Mouse (Mus musculus) layer of hippocampus, adult 11-12 months (tissue): Measurements from ENCODE around the gene AI987944.

Experiments
- DNase-seq: peaks from one replicate; pipeline ENCODE4 v3.0.0; 2022; ENCODE audit warnings: low spot score

Gene AI987944

DNA sequence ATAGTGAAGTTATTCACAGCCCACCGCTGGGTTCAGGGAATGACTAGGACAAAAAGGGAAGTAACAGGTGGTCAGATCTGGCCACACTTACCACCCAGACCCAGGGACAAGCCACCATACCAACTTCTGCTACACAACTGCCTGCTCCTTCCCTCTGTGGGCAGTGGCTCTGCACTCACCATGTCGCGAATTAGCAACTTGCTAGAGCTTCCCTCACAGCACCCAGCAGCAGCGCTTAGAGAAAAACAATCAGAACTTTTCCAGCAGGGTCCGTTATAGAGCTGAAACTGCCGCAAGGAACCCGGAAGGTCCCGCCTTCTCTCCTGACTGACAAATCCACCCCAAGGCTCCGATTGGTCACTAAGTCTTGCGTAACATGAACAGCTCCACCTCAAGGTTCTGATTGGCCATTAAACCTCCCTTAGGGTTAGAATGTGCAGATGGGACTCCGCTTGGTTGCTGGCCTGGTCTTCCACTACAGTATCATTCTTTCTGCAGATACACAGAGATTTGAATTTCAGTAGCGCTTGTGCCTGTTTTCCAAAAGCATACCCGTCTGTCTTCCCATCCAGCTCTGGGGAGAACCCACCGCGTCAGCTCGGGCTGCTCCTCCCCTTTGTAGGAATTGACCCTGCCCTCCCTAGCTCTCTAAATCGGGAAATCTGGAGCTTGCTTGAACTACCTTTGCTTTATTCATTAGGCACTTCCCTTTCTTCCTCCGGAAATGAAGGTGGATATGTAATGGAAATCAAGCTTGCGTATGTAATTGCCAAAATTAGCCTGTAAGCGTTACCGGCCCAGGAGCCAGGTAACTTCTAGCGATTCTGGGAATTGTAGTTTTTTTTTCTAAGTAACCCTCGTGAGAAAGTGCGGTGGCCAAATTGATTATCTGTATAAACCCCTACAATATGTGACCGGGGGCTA, at the start of gene AI987944:
Gene AI987944 (minus strand): TSS at position 332 of the 924 bp plus-strand sequence.
- peak; percentile 87 for DNase-seq

DNA sequence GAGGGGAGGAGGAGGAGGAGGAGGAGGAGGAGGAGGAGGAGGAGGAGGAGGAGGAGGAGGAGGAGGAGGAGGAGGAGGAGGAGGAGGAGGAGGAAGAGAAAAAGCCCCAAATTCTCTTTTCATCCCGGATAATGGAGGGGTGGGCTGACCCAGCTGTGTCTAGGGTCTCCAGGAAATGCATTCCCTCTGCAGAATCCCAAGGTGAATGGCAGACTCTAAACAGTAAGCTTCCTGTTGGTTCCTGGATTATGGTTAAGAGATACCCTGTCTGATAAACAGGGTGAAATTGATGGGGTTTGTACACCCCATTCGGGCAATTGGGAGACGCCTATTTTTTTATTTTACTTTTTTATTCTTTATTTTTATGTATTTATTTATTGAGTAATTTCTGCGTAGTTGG, 951 bp upstream of the AI987944 start:
- no peak for DNase-seq
